Mouse (Mus musculus): ENCODE data around the gene Vma21.

Vma21 gene

DNA sequence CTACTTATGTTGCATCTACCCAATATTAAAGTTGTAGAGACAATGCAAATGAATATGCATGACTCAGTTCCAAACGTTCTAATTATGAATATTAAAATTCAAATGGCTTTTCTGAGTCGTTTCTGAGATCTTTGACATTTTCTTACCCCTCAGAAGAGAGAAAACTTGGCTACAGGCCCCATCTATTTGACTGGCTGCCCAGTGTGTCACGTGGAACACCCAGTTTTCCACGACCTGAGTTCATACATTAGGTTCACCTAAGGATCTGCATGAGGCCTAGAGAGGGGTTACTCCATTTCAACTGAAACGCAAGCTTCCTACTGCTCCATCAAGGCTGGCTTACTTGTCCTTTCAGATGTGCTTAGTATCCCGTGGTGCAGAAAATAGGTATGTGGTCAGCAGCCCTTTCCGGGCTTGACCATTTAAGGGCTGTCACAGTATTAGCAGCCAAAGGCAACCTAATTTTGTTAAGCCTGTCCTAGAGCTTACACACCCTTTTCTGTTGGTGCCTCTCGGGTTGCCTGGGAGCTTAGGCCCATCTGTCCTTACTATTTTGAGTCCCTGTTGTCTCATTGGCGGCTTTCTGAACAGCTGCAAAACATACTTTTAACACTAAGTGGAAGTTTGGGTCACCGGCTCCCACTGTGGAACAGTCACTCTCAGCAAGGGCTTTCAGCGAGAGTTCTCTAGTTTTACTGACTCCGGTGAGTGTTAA lies at the start of gene Vma21:
Vma21 (plus strand) TSS at position 294 of the 715 bp plus-strand sequence.
- peak; percentile 19 for DNase-seq

DNA sequence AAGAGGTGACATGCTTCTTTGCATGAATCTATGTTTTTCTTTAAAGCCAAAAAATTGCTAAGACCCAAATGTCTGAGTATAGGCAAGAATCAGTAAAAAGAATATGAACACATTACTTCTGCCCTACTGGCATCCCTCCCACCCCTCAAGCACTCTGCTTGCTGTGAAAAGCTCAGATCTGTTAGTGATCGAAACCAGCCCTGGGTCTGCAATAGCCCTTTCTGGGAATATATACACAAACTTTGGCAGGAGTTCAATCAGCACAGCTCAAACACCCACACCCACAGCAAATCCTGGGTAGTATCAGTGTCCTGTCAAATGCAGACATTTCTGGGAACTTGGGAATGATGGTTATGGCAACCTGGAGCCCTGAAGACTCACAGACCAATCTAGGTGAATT lies 47.8 kb upstream of the Vma21 start:
- DNase-seq: no peak

DNA sequence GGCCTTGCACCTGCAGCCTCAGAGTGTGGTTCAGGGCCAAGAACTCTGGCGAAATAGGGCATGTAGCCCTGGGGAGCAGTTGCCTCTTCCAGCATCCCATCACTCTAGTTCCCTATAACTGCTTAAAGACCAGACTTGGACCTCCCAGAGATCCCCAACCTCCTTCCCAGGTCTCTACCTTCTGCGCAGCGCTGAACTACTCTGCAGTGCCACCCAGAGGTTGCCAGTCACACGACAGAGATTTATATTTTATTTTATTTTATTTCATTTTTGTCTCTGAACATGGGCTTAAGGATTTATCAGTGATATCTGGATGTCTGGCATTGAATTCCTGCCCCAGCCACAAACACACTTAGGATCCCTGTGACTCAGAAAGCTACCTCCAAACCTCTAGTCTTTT lies 24.6 kb upstream of the Vma21 start:
- DNase-seq: no peak

DNA sequence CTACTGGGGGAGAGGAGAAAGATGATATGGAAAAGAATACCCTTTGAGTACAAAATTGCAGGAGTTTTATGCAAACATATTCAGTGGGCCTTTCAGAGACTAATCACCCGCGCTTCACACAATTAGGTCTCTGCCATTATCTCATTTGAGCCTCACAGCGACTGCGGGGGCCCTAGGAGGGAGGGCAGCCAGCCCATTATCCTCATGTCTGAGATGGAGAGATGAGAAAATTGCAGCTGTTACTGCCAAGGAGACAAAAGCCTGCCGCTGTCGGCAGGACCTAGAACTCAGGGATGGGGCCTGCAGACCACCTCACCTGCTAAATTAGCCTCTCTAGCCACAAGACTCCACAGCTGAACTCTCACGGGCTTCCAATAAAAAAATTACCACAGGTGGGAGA lies 18.0 kb upstream of the Vma21 start:
- no peak for DNase-seq

DNA sequence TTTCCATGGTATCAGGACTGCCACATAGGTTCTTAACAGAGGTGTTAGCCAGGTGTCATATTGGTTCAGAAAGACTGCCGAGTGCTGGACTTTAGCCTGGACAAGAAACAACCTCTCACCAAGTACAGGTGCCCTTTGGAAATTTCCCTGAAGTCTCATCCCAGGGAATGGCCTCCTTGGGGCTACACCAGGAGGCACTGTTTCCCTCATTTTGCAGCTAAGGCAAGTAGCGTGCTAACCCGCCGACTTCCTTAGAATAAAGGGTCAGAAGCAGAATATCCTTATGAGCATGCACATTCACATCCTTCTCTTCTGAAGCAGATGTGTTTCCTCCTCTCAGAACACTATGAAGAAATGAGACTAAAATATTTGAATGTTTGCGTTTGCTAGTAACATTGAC lies 16.8 kb upstream of the Vma21 start:
- no peak for DNase-seq

DNA sequence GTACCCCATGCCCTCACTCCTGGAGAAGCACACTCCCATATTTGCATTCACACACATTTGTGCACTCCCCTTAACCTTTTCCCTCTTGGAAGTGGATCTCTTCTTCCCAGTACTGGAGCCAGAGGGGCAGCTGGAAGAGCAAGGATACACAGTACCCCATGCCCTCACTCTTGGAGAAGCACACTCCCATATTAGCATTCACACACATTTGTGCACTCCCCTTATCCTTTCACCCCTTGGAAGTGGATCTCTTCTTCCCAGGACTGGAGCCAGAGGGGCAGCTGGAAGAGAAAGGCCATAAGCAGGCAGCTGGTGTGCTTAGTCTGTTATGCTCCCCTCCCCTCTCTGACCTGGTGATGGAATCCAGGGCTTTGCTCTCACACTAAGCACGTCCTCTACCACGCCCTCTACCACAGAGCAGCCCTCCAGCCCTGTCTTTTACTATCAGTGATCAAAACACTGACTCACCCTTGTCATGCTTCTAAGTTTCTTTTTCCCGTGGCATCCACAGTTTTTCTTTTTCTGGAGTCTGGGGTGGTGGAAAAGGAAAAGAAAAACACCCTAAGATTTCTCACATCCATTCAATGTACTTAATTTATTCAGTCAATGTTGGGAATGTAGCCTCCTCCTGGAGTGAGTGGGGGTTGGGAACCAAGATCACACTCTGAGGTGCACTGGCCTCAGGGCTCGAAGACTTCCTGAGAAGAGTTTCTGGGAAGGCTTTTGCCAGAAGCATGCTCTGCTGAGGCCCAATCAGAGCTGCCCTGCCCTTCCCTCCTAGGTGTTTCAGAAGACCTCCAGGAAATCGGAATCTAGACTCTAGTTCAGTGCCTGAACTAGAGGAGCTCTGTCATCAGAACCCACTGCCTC lies 3.5 kb upstream of the Vma21 start:
- DNase-seq: no peak

DNA sequence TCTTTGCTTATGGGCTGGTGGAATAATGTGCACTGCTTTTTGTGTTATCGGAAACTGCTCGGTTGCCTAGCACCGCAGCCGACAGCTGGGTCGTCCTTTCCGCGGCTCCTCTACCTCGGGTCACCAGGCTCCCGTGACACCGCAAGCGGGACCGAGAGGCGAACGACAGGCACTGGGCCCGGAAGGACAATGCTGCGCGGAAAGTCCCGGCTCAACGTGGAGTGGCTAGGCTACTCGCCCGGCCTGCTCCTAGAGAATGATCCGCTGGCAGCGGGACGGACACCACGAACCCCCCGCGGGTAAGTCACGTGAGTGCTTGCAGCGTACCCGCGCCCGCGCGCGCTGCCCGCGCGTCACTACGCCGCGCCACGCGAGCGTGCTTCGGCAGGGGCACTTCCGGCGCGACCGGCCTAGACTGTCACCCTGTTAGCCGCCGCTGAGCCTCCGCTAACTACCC lies 705 bp downstream of the Vma21 start:
- DNase-seq: peak; percentile 90

DNA sequence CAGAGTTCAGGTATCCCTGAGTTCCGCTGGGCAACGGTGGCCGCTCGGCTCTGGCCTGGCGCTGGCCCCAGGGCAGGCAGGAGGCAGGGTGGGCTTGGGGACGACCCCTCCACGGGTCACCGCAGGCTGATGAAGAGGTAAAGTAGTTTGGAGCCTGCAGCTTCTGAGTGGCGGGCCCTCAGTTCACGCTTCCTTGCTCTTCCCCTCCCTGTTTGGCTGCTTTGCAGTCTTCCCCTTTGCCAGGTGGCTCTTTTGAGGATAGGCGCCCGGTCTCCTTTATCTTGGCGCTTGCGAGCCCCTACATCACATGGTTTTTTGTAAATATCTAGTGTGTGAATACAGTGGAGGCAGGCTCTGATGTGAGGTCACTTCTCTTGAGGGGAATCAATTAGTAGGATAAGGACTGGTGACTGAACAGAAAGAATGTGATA lies 1.2 kb downstream of the Vma21 start:
- no peak for DNase-seq

DNA sequence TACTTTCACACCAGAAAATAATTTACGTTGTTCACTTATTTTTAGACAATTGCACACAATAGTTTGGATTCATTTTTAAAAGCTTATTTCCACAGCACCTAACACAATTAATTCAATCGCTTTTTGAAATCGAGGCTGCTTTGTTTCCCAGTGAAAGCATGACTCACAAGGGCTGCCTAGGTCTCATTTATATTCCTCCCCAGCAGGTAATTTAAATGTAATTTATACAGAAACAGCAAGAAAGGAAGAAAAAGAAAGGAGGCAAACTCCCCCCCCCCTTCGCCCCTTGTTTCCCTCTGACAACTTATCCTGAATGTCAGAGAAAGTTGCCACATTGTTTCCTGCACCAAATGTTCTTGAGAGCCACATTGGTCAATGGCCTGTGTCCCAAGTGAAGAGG lies 23.2 kb downstream of the Vma21 start:
- DNase-seq: no peak

DNA sequence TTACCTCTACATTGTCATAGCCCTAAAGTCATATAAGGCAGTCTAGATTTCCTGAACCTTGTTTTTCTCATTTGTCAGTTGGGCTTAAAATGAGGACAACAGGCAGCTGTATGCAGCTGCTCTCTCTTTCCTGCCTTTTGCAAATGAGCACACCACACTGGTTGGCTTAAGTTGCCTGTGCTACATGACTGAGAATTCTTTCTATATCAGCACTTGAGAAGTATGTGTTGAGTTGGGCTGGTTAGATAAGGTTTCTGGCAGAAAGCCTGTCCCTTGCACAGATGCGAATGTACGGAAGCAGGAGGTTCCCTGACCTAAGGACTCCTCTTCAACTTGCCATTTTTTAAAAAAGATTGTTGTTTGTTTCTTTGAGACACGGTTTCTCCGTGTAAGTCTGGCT lies 31.0 kb downstream of the Vma21 start:
- no peak for DNase-seq

DNA sequence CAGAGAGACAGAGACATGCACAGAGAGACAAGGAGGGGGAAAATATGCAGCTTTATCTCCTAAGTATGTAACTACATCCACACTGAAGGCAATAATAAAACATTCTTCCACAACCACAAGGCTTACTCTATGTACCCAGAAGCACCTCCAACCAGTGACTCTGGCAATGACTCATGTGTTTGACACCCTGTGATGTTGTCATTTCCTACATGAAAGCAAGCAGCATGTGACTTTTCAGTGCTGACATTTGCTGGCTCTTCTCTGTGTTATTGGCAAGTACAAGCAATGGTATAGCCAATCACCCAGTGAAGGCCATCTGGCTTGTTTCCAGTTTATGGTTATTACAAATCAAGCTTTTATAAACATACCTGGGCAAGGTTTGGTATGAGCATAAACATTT lies 38.1 kb downstream of the Vma21 start:
- no peak for DNase-seq
